Mouse (Mus musculus): ENCODE results near the gene Dtl. TPM values are rescaled to one million over a fixed set of nuclear protein-coding genes. Genes with fewer than 3 reads are reported as not detected.
"Not testable (repeated sequence)": the region's sequence is repeated elsewhere in the genome, so short reads cannot be mapped to it uniquely, and the experiment has no call there.

Dtl gene
- polyA plus RNA-seq, 1 experiment from 2014 or later: 75.8 TPM

DNA sequence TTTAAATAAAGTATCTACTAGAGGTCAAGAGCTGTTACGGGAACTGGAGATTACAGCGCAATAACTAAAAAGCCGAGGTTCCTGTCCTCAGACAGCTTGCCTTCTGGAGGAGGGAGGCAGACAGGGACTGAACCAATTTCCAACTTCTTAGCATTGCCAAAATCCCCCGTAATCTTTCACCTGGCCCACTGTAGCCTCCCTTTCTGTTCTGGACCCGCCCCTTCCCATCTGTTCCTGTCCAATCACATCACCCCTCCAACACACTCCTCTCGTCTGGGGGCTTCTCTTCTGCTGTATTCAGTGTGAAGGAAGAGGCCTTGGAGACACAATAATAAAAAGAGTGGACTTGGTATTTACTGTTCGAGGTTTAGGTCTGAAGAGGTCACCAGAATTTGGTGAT is 55.1 kb downstream of the Dtl start:
- H3K9ac ChIP-seq: no peak overlapping the region
- no peak overlapping the region for H3K27ac ChIP-seq (ENCODE audit: low read depth)
- 71% methylated on average over 7 of the region's 7 CpGs for whole genome bisulfite sequencing
- H3K9me3 ChIP-seq (ENCODE audit: low read depth, low read length): no peaks in the 10 kb centered on the region
- H3K4me2 ChIP-seq: no peak overlapping the region
- no peak for ATAC-seq (ENCODE audit: insufficient read depth)
- H3K36me3 ChIP-seq (ENCODE audit: insufficient read depth): no peaks in the 10 kb centered on the region
- no peaks in the 10 kb centered on the region for H3K27me3 ChIP-seq (ENCODE audit: insufficient read depth, low read length)
- H3K4me1 ChIP-seq (ENCODE audit: insufficient read depth): no peaks in the 10 kb centered on the region
- no peak for DNase-seq
- TF ChIP-seq CTCF (IDR thresholded peaks at IDR 0.05; ENCODE audit: low read depth): no peak
- no peak overlapping the region for H3K4me3 ChIP-seq (ENCODE audit: low read depth, low read length)

DNA sequence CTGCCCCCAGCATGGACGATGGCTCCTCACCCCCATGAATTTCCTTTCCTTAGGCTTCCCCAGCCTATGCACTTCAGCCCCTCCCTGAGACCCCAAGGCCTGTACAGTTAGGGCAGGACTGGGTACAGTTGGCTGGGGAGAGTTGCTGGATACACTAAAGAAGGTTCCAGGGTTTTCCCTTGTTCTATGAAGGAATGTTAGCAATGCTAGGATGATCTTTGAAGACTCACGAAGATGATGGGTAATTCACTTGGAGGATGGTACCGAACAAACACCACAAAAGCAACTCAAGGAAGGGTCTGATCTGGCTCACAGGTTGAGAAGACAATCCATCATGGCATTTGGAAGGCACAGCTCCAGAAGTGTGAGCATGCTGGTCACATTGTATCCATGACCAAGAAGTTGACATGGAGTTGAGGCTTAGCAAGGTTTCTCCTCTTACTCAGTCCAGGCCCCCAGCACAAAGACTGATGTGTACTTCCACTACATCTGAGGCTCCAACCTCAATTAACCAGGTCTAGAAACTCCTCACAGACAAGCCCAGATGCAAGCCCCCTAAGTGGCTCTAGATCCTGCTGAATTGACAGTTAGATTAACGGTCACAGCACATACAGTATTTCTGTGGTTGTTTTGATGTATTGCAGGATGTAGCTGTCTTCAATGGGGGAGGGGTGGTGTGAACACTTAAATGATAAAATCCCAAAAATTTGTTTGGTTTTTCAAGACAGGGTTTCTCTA is 55.8 kb downstream of the Dtl start:
- WGBS: 83% methylated on average over 4 of the region's 4 CpGs
- H3K9me3 ChIP-seq (ENCODE audit: low read depth, low read length): no peaks in the 10 kb centered on the region
- H3K36me3 ChIP-seq (ENCODE audit: insufficient read depth): no peaks in the 10 kb centered on the region
- no peaks in the 10 kb centered on the region for H3K4me1 ChIP-seq (ENCODE audit: insufficient read depth)
- H3K27me3 ChIP-seq (ENCODE audit: insufficient read depth, low read length): no peaks in the 10 kb centered on the region
- ATAC-seq (ENCODE audit: insufficient read depth): no peak
- H3K27ac ChIP-seq (ENCODE audit: low read depth): no peak overlapping the region
- TF ChIP-seq CTCF (IDR thresholded peaks at IDR 0.05; ENCODE audit: low read depth): no peak
- no peak overlapping the region for H3K4me2 ChIP-seq
- H3K9ac ChIP-seq: no peak overlapping the region
- H3K4me3 ChIP-seq (ENCODE audit: low read depth, low read length): no peak overlapping the region
- DNase-seq: no peak

DNA sequence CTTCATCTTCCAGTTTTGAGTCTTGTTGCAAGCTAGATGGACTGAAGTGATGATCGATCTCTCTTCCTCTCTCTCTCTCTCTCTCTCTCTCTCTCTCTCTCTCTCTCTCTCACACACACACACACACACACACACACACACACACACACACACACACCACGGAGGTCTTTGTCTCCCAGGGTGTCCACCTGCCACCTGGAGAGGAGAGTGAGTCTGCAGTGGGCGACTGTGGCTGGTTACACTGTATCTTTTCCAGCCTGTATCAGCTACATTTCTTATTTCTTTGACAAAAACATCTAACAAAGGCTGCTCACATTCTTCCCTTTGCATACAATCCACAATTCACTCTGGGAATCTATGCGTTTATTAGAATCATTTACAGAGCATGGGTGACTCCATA is 56.4 kb downstream of the Dtl start:
- Histone ChIP-seq H3K27ac (ENCODE audit: low read depth) (no peak overlapping the region), H3K9me3 (ENCODE audit: low read depth, low read length) (no peaks in the 10 kb centered on the region), H3K36me3 (ENCODE audit: insufficient read depth) (no peaks in the 10 kb centered on the region), H3K27me3 (ENCODE audit: insufficient read depth, low read length) (no peaks in the 10 kb centered on the region), H3K4me1 (ENCODE audit: insufficient read depth) (no peaks in the 10 kb centered on the region), H3K9ac (no peak overlapping the region), H3K4me3 (ENCODE audit: low read depth, low read length) (no peak overlapping the region), H3K4me2 (no peak overlapping the region)
- DNase-seq (no peak), ATAC-seq (ENCODE audit: insufficient read depth) (no peak)
- TF ChIP-seq CTCF (IDR thresholded peaks at IDR 0.05; ENCODE audit: low read depth): no peak
- WGBS: 87% methylated on average over 4 of the region's 4 CpGs

DNA sequence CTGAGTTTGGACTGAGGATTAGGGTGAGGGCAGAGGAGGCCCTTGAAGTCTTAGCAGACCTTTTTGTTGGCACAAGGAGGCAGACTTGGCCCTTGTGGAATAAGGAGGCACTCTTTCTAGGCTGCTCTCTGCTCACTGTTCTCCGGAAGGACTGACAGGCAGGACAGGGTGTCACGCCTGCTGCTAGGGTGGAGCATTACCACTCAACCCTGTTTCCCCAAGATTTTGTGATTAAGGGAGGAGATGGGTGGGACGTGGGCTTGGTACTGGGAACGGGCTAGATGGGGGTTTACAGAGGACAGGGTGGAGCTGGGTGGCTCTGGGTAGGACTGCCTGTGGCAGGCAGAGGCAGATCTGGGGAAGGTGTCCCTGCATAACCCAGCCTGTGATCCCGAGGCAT is 57.4 kb downstream of the Dtl start:
- no peak overlapping the region for H3K4me2 ChIP-seq
- ATAC-seq (ENCODE audit: insufficient read depth) (no peak), DNase-seq (no peak)
- H3K9ac ChIP-seq: no peak overlapping the region
- H3K4me1 ChIP-seq (ENCODE audit: insufficient read depth): no peaks in the 10 kb centered on the region
- no peak for TF ChIP-seq CTCF (IDR thresholded peaks at IDR 0.05; ENCODE audit: low read depth)
- no peaks in the 10 kb centered on the region for H3K36me3 ChIP-seq (ENCODE audit: insufficient read depth)
- 76% methylated on average over 5 of the region's 5 CpGs for WGBS
- no peaks in the 10 kb centered on the region for H3K9me3 ChIP-seq (ENCODE audit: low read depth, low read length)
- H3K27me3 ChIP-seq (ENCODE audit: insufficient read depth, low read length): no peaks in the 10 kb centered on the region
- H3K4me3 ChIP-seq (ENCODE audit: low read depth, low read length): no peak overlapping the region
- H3K27ac ChIP-seq (ENCODE audit: low read depth): no peak overlapping the region

DNA sequence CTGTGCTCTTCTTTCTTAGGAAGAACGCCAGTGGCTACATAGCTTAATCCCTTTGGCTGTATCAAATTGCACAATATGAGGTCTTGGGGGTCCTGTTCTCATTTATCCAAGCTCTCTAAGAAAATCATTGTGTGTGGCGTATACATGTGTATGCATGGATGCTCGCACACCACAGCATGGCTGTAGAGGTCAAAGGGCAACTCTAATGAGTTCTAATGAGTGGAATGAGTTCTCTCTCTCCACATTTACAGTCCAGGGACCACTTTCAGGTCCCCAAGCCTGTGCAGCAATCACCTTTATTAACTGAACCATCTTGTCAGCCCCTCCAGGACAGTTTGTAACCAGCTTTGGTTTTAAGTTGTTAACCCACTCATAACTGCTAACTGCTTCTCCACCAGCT is 58.3 kb downstream of the Dtl start:
- no peak for TF ChIP-seq CTCF (IDR thresholded peaks at IDR 0.05; ENCODE audit: low read depth)
- no peak for ATAC-seq (ENCODE audit: insufficient read depth)

DNA sequence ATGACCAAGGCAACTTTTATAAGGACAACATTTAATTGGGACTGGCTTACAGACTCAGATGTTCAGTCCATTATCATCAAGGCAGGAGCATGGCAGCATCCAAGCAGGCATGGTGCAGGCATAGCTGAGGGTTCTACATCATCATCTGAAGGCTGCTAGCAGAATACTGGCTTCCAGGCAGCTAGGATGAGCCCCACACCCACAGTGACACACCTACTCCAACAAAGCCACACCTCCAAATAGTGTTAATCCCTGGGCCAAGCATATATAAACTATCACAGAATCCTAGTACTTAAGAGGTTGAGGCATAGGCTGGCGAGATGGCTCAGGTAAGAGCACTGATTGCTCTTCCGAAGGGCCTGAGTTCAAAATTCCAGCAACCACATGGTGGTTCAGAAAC is 59.0 kb downstream of the Dtl start:
- not testable (repeated sequence) for ATAC-seq (ENCODE audit: insufficient read depth); H3K9ac ChIP-seq; DNase-seq; H3K36me3 ChIP-seq (ENCODE audit: insufficient read depth); H3K27me3 ChIP-seq (ENCODE audit: insufficient read depth, low read length); H3K4me1 ChIP-seq (ENCODE audit: insufficient read depth); H3K27ac ChIP-seq (ENCODE audit: low read depth); H3K4me3 ChIP-seq (ENCODE audit: low read depth, low read length); H3K4me2 ChIP-seq; H3K9me3 ChIP-seq (ENCODE audit: low read depth, low read length)
- WGBS: 76% methylated on average over 2 of the region's 2 CpGs

More for the DNA sequence above, 58.3 kb downstream of the Dtl start:
- Histone ChIP-seq H3K4me2 (no peak overlapping the region), H3K9ac (no peak overlapping the region), H3K9me3 (ENCODE audit: low read depth, low read length) (no peaks in the 10 kb centered on the region), H3K36me3 (ENCODE audit: insufficient read depth) (no peaks in the 10 kb centered on the region), H3K27me3 (ENCODE audit: insufficient read depth, low read length) (no peaks in the 10 kb centered on the region), H3K4me3 (ENCODE audit: low read depth, low read length) (no peak overlapping the region), H3K4me1 (ENCODE audit: insufficient read depth) (no peaks in the 10 kb centered on the region), H3K27ac (ENCODE audit: low read depth) (no peak overlapping the region)
- 78% methylated on average over 3 of the region's 3 CpGs for WGBS
- DNase-seq: no peak

DNA sequence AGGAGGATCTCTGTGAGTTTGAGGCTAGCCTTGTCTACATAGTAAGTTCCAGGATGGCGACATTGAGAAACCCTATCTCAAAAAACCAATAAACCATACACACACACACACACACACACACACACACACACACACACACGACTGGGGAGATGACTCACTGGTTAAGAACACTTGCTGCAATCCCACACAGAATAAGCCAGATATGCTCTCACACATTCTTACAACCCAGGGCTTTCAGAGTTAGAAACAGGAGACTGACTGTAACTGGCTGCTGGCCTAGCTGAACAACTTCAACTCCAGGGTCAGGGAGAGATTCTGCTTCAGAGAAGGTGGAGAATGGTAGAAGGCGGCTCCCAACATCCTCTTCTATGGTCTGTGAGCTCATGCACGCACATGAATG is 62.1 kb downstream of the Dtl start:
- no peak overlapping the region for H3K9ac ChIP-seq
- H3K4me2 ChIP-seq: no peak overlapping the region
- H3K27me3 ChIP-seq (ENCODE audit: insufficient read depth, low read length): no peaks in the 10 kb centered on the region
- H3K4me3 ChIP-seq (ENCODE audit: low read depth, low read length): no peak overlapping the region
- 78% methylated on average over 4 of the region's 4 CpGs for WGBS
- ATAC-seq (ENCODE audit: insufficient read depth) (no peak), DNase-seq (no peak)
- H3K4me1 ChIP-seq (ENCODE audit: insufficient read depth): no peaks in the 10 kb centered on the region
- H3K9me3 ChIP-seq (ENCODE audit: low read depth, low read length): no peaks in the 10 kb centered on the region
- H3K36me3 ChIP-seq (ENCODE audit: insufficient read depth): no peaks in the 10 kb centered on the region
- no peak for TF ChIP-seq CTCF (IDR thresholded peaks at IDR 0.05; ENCODE audit: low read depth)
- H3K27ac ChIP-seq (ENCODE audit: low read depth): no peak overlapping the region

Data from lung, embryonic 14.5 days (tissue).